Mouse (Mus musculus) myocyte (in vitro differentiated cells): ENCODE results near the gene Arnt2. TPM values are rescaled to one million over a fixed set of nuclear protein-coding genes. Genes with fewer than 3 reads are reported as not detected.
A peak's percentile ranks its signal among the peaks of the same experiment; 100 is the strongest.

Experiments used
- H3K27me3 ChIP-seq: one replicate; pipeline ENCODE4 v1.6.1; 2011; ENCODE audit not compliant: control insufficient read depth, insufficient read depth, insufficient read length
- H3K36me3 ChIP-seq: one replicate; pipeline ENCODE4 v1.6.1; 2011; ENCODE audit not compliant: control insufficient read depth, insufficient read depth
- H3K4me2 ChIP-seq: one replicate; pipeline ENCODE4 v1.6.1; 2011; ENCODE audit warnings: low read depth, control low read depth
- H3K4me3 ChIP-seq: one replicate; pipeline ENCODE4 v1.5.1; 2011; ENCODE audit warnings: mild to moderate bottlenecking, control low read depth, moderate library complexity
- H3K79me2 ChIP-seq: one replicate; pipeline ENCODE4 v1.6.1; 2011; ENCODE audit not compliant: control insufficient read depth, insufficient read depth
- H3ac ChIP-seq: one replicate; pipeline ENCODE4 v1.6.1; 2011; ENCODE audit not compliant: control insufficient read depth, insufficient read length
- CEBPB ChIP-seq: IDR thresholded peaks from 2 replicates; pipeline ENCODE4 v1.6.1; 2011; ENCODE audit warnings: mild to moderate bottlenecking, moderate library complexity; ENCODE audit not compliant: poor library complexity, insufficient read depth, severe bottlenecking
- E2F4 ChIP-seq: IDR thresholded peaks from one replicate; pipeline ENCODE4 v1.6.1; 2011; ENCODE audit warnings: mild to moderate bottlenecking, control low read depth, moderate library complexity; ENCODE audit not compliant: insufficient read depth
- MAX ChIP-seq: IDR thresholded peaks from one replicate; pipeline ENCODE4 v1.6.1; 2011; ENCODE audit warnings: low read depth, mild to moderate bottlenecking, control low read depth
- MYOD1 ChIP-seq, 3 experiments: IDR thresholded peaks; one replicate each; pipeline ENCODE4 v1.6.1; 2011; ENCODE audit warnings: control low read depth in 2 of 3, low read depth in 2 of 3, mild to moderate bottlenecking in 2 of 3, moderate library complexity in 1 of 3; ENCODE audit not compliant: insufficient read length in 2 of 3, control insufficient read depth in 1 of 3
- MYOG ChIP-seq, 3 experiments: IDR thresholded peaks; one replicate each; pipeline ENCODE4 v1.6.1; 2011; ENCODE audit warnings: control low read depth in 2 of 3, low read depth in 2 of 3, mild to moderate bottlenecking in 2 of 3; ENCODE audit not compliant: insufficient read length in 2 of 3, control insufficient read depth in 1 of 3, insufficient read depth in 1 of 3
- POLR2A ChIP-seq: IDR thresholded peaks from one replicate; pipeline ENCODE4 v1.6.1; 2011; ENCODE audit warnings: low read depth, mild to moderate bottlenecking, control low read depth, moderate library complexity; ENCODE audit not compliant: insufficient read length
- POLR2AphosphoS2 ChIP-seq: IDR thresholded peaks from one replicate; pipeline ENCODE4 v1.6.1; 2011; ENCODE audit warnings: low read depth, control low read depth; ENCODE audit not compliant: insufficient read length
- REST ChIP-seq: IDR thresholded peaks from one replicate; pipeline ENCODE4 v1.6.1; 2011; ENCODE audit warnings: mild to moderate bottlenecking, control low read depth, moderate library complexity; ENCODE audit not compliant: insufficient read depth, insufficient read length
- SRF ChIP-seq: IDR thresholded peaks from one replicate; pipeline ENCODE4 v1.6.1; 2011; ENCODE audit warnings: low read depth; ENCODE audit not compliant: control insufficient read depth, insufficient read length
- TCF12 ChIP-seq: IDR thresholded peaks from one replicate; pipeline ENCODE4 v1.6.1; 2011; ENCODE audit warnings: mild to moderate bottlenecking, control low read depth; ENCODE audit not compliant: poor library complexity, insufficient read depth, severe bottlenecking
- TCF3 ChIP-seq: IDR thresholded peaks from one replicate; pipeline ENCODE4 v1.6.1; 2011; ENCODE audit warnings: low read depth, control low read depth; ENCODE audit not compliant: insufficient read length
- USF1 ChIP-seq: IDR thresholded peaks from one replicate; pipeline ENCODE4 v1.6.1; 2011; ENCODE audit warnings: low read depth, mild to moderate bottlenecking, control low read depth, moderate library complexity
- polyA plus RNA-seq: library from polyadenylated mRNA; unstranded; fragments of >200 nt; fragmentation: generic; extraction: Trizol; gene quantifications from one replicate; pipeline ENCODE4 v1.2.1, GENCODE M21; 2012; ENCODE audit warnings: missing spikeins

Arnt2 gene
- polyA plus RNA-seq, 1 experiment, result 1.00 TPM

DNA sequence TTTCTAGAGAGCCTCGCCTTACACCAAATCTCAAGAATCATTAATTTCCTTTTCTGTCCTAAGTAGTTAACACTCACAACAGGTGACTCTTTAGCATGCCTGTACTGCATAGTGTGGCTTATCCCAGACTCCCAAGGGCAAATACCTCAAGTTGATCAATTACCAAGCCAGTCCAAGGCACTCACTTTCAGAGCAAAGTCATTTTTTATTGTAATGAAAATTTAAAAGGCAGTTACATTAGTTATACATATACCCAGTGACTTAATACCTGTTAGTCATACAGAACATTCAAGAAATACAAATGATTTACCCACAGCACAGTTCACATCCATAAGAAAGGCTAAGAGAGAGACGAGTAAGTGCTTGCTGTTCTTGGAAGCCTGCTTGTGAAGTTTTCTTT, 163.9 kb downstream of the Arnt2 start:
- H3K79me2 ChIP-seq, result no peaks in the 10 kb centered on the region
- no peaks in the 10 kb centered on the region for H3K36me3 ChIP-seq
- no peaks in the 10 kb centered on the region for H3K27me3 ChIP-seq
- TF ChIP-seq REST (no peak), TCF12 (no peak), POLR2AphosphoS2 (no peak), CEBPB (no peak), USF1 (no peak), MAX (no peak), TCF3 (no peak), SRF (no peak), MYOG (IDR thresholded peaks at IDR 0.05; ENCODE audit: control insufficient read depth in 1 of 3, insufficient read depth in 1 of 3, insufficient read length in 2 of 3, low read depth in 2 of 3) (no peak), MYOD1 (IDR thresholded peaks at IDR 0.05; ENCODE audit: control insufficient read depth in 1 of 3, insufficient read length in 2 of 3, low read depth in 2 of 3) (no peak), E2F4 (no peak), POLR2A (no peak)
- no peak overlapping the region for H3K4me3 ChIP-seq
- H3ac ChIP-seq, result no peak overlapping the region
- no peak overlapping the region for H3K4me2 ChIP-seq

DNA sequence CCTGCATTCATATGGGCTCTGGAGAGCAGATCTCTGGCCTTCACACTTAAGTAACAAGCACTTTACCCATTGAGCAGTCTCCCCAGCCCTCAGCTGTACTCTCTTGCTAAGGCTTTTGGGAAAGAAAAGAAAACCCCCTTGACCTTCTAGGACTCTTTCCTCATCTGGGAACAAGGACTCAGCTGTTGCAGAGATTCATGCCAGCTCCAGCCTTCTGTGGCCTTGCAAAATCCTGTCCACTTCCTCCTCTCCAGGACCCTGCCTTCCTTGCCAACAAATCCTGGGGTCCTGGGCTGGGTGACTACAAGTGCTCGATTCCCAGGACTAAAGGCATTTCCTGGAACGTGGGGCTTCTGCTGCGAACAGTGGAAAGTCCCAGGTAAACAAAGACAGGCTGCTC, 169.6 kb downstream of the Arnt2 start:
- Histone ChIP-seq H3K4me3 (no peak overlapping the region), H3K36me3 (no peaks in the 10 kb centered on the region), H3K4me2 (no peak overlapping the region), H3K79me2 (no peaks in the 10 kb centered on the region), H3ac (no peak overlapping the region), H3K27me3 (no peaks in the 10 kb centered on the region)
- no peak for TF ChIP-seq TCF12
- TF ChIP-seq MYOG (IDR thresholded peaks at IDR 0.05; ENCODE audit: control insufficient read depth in 1 of 3, insufficient read depth in 1 of 3, insufficient read length in 2 of 3, low read depth in 2 of 3), result no peak
- no peak for TF ChIP-seq SRF
- no peak for TF ChIP-seq TCF3

DNA sequence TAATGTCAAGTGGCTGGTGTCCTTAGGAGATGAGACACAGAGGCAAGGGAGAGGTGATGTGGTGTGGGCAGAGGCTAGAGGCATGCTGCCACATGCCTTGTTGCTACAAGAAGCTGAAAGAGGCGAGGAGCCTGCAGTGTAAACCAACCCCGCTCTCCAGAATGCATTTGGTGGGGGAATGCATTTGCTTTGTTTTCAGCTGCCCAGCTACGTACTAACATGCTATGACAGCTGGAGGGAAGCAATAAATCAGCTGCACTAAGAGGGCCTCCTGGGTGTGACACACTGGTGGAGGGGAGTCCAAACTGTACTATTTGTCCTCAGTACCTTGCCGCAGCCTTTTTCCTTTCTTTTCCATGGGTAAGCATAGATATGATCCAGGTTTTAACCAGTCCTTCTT, 172.3 kb downstream of the Arnt2 start:
- H3K4me2 ChIP-seq, result peak overlapping the region; percentile 50
- H3ac ChIP-seq, result no peak overlapping the region
- no peaks in the 10 kb centered on the region for H3K79me2 ChIP-seq
- no peaks in the 10 kb centered on the region for H3K27me3 ChIP-seq
- no peak overlapping the region for H3K4me3 ChIP-seq
- no peaks in the 10 kb centered on the region for H3K36me3 ChIP-seq
- no peak for TF ChIP-seq POLR2A
- TF ChIP-seq MYOD1 (IDR thresholded peaks at IDR 0.05; ENCODE audit: control insufficient read depth in 1 of 3, insufficient read length in 2 of 3, low read depth in 2 of 3), result peak; percentile 86 to 95 (median 94)
- peak in 2 of 3 experiments; percentile 61 to 62 for TF ChIP-seq MYOG (IDR thresholded peaks at IDR 0.05; ENCODE audit: control insufficient read depth in 1 of 3, insufficient read depth in 1 of 3, insufficient read length in 2 of 3, low read depth in 2 of 3)
- no peak for TF ChIP-seq CEBPB
- TF ChIP-seq TCF12, result peak; percentile 63

DNA sequence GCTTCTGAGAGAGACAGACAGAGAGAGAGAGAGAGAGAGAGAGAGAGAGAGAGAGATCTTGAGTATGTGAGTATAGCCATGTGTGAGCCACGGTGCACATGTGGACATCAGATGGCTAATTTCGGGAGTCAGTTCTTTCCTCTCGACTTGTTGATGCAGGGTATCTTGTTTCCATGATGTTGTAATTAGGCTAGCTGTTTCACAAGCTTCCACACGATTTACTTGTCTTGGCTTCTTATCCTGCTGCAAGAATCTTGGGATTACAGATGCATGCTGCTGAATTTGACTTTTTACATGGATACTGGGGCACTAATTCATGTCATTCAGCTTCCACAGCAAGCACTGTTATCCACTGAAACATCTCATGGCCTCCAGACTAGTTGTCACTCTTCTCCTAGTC, 178.6 kb downstream of the Arnt2 start:
- no peaks in the 10 kb centered on the region for H3K27me3 ChIP-seq
- no peaks in the 10 kb centered on the region for H3K79me2 ChIP-seq
- H3K4me2 ChIP-seq, result no peak overlapping the region
- no peak overlapping the region for H3ac ChIP-seq
- no peaks in the 10 kb centered on the region for H3K36me3 ChIP-seq
- TF ChIP-seq POLR2AphosphoS2 (no peak), REST (no peak), MYOG (IDR thresholded peaks at IDR 0.05; ENCODE audit: control insufficient read depth in 1 of 3, insufficient read depth in 1 of 3, insufficient read length in 2 of 3, low read depth in 2 of 3) (no peak), POLR2A (no peak), E2F4 (no peak), TCF3 (no peak)
- H3K4me3 ChIP-seq, result no peak overlapping the region

DNA sequence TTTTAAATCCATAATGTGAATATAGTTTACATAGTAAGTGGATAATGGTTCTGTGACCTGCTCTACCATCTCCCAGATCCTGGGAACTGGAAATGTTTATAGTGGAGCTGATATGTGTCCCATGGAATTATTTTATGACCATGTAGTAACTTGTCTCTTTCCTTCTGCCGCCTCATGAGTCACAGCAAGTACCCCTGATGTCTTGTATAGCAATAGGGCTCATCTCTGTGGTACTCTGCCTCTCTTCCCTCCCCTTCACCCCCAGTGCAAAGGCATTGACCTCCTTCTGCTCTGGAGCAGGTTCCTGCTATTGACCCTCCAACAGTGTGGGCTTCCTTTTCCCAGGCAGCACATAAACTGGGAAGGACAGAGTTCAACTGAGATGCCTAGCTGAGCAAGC, 182.3 kb downstream of the Arnt2 start:
- H3K4me3 ChIP-seq, result no peak overlapping the region
- TF ChIP-seq E2F4, result no peak
- TF ChIP-seq MYOG (IDR thresholded peaks at IDR 0.05; ENCODE audit: control insufficient read depth in 1 of 3, insufficient read depth in 1 of 3, insufficient read length in 2 of 3, low read depth in 2 of 3), result no peak
- no peak for TF ChIP-seq MYOD1 (IDR thresholded peaks at IDR 0.05; ENCODE audit: control insufficient read depth in 1 of 3, insufficient read length in 2 of 3, low read depth in 2 of 3)
- no peak for TF ChIP-seq MAX
- no peak for TF ChIP-seq TCF12
- TF ChIP-seq REST, result no peak
- TF ChIP-seq TCF3, result no peak
- TF ChIP-seq USF1, result no peak
- H3K36me3 ChIP-seq, result no peaks in the 10 kb centered on the region
- H3K79me2 ChIP-seq, result no peaks in the 10 kb centered on the region
- no peak overlapping the region for H3K4me2 ChIP-seq
- no peaks in the 10 kb centered on the region for H3K27me3 ChIP-seq
- no peak overlapping the region for H3ac ChIP-seq
